Mouse (Mus musculus): Measurements from ENCODE around the gene Sorbs2.

The Sorbs2 gene

DNA sequence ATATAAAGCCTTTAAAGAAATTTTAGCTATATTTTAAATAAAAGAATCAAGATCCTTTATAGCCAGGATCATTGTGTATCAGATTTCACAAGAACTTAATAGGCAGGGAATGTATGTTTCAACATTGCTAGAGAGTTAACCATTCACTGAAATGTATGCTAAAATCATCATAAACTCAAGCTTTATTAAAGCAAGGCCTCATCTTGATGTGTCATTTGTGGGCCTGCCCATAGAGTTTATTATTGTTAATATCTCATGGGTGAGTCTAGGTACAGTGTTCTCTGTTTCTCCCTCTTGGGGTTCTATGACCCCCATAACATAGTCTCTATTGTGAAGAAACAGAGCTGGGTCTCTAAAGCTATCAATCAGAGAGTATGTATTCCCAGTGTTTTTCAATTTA, 236.2 kb downstream of the Sorbs2 start:
- DNase-seq (ENCODE audit: low read depth in 2 of 2, low spot score in 2 of 2), result no peak

DNA sequence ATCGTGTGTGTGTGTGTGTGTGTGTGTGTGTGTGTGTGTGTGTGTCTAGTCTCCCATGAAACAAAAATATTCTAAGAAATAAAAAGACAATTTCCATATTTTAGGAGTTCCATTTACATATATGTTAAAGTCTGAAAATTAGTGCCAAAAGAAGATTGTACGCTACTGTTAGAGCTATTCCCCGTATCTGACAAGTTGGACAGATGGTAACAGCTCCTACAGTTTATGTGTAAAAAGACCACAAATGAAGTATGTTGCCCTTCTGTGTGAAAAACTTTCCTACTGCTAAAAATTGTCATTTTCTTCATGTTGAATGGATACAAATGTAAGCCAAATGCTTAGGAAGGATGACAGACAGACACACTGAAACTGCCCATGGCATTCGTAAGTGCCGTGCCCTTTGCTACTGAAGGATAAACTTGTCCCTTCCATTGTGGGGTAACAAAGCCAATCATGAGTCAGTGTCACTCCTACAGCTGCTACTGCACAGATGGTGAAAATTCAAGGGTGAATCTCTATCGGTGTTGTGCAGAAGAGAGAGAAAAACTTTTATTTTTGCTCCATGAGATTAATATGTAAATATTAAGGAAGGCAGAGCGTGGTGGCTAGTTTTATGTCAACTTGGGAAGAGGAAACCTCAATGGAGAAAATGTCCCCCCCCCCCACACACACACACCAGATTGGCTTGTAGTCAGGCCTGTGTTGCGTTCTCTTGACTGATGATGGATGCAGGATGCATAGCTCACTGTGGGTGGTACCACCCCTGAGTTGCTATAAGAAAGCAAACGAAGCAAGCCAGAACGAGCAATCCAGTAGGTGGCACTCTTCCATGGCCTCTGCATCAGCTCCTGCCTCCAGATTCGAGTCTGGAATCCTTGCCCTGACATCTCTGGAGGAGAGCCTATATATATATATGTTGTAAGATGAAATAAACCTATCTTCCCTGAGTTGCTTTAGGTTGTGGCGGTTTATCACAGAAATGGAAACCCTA, 244.2 kb downstream of the Sorbs2 start:
- no peak for DNase-seq (ENCODE audit: low read depth in 2 of 2, low spot score in 2 of 2)

DNA sequence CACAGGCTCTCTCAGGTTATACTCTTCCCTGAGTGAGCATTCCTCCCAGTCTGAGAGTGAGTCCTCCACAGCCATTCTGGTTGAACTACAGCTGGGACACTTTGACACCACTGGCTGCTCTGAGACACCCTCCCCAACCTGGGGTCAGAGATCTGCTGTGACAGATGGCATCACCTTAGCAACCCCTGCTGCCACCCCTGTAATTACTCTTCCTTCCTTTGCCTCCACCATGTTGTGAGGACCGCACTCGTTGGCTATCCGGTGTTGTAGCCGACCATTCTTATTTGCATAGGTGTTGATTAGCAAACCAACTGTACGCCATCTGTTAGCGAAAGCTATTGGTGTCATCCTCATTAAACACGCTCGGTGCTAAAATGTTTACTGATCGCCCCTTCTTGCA, 247.9 kb downstream of the Sorbs2 start:
- no peak for DNase-seq (ENCODE audit: low read depth in 2 of 2, low spot score in 2 of 2)

DNA sequence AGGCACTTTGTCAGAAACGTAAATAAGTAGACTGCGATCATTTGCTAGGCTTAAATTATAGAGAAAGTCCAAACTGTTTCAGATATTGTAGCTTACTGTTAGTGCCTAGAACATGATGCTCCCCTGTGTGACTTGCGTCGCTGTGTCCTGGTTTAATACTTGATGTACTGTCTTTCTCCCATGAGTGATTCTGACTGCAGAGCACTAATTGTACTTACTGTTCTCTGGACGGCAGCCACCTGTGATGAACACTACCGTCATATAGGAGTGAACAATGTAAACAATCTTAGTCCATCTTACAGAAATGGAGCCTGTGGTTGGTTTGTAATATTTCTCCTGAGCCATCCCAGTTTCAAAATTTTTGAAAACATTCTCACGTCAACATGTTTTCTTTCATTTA, 248.4 kb downstream of the Sorbs2 start:
- no peak for DNase-seq (ENCODE audit: low read depth in 2 of 2, low spot score in 2 of 2)

DNA sequence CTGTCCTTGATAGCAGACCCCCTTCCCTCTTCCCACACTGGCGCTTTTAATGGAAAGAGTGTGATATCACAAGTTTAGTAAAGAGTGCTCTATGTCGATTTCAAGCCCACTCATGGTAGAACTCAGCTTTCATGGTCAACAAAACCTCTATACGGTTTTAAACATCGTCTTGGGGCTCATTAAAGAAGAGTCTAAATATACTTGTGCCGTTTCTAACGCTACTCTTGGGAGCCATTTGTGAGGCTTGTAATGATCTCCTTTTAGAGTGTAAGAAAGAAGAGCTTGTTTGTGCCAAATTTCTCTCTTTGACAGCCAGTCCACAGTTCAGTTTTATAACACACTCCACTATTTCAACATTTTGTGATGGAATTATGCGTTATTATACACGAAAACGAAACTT, 253.0 kb downstream of the Sorbs2 start:
- no peak for DNase-seq (ENCODE audit: low read depth in 2 of 2, low spot score in 2 of 2)

DNA sequence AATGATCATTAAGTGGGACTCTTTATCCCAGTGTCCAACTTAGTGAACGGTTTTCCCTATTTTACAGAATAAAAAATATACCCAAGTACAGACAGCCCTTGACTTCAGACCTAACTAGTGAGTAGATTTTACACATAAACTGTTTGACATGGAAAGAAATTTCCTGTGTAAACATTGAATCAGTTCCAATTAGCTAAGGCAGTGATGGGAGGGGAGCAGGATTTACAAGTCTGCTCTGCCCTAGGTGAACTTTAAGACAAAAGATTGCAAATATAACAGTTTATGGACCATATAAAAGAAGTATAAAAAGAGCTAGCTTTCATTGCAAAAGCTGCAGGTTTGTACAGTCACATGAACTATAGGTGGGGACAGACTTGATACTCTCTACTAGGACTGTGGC, 253.5 kb downstream of the Sorbs2 start:
- no peak for DNase-seq (ENCODE audit: low read depth in 2 of 2, low spot score in 2 of 2)

DNA sequence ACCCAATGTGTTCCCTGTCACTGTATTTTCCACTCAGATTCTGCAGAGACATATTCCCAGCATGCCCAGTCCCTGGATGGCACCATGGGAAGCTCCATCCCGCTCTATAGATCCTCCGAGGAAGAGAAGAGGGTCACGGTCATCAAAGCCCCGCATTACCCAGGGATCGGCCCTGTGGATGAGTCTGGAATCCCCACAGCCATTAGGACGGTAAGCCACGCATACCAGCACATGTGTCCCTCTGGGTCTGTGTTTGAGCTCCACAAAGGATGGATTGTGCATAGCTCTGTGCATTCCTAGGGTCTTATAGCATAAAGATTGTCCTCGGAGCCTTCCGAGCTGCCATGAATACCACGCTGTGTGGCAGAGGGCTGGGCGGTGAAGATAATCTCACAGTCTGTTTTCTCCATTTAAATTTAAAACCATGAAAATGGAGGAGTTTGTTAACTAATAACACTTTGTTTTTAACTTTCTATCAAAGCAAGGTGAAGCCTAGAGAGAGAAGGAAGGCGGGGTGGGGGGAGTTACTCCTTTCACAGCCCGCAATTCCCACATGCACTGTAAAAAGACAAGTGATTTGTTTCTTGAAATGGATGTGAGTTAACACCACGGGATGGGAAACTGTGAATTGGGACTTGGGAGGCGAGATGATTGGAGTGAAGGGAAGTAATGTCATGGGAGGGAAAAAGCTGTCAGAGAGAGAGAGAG, 255.5 kb downstream of the Sorbs2 start:
- no peak for DNase-seq (ENCODE audit: low read depth in 2 of 2, low spot score in 2 of 2)

DNA sequence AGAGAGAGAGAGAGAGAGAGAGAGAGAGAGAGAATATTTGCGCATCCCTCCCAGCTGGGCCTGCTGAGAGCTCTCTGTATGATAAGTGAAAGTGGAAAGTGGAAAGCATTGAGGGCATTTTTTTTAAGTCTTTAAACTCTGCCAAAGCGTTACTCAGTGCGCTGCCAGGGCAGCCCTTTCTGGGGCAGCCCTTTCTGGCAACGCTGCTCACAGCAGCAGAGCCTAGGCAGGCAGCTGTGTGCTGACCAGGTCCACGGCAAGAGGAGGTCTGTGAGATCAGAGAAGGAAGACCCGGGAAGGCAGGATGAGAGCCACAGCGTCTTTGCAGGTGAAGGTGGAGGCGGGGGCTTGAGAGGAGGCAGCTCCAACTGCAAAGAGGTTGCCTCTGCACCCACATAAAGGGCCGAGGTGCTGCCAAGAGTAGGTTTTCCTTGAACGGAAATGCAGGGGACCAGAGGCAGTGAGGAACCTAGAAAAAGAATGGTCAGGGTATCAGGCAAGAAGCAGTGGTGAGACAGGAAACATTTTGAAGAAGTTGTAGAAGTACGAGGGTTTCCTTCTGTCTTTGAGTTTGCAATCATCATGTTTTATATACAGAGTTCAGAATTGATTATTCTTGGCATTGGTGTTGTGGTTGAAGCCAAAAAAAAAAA, 256.2 kb downstream of the Sorbs2 start:
- no peak for DNase-seq (ENCODE audit: low read depth in 2 of 2, low spot score in 2 of 2)

DNA sequence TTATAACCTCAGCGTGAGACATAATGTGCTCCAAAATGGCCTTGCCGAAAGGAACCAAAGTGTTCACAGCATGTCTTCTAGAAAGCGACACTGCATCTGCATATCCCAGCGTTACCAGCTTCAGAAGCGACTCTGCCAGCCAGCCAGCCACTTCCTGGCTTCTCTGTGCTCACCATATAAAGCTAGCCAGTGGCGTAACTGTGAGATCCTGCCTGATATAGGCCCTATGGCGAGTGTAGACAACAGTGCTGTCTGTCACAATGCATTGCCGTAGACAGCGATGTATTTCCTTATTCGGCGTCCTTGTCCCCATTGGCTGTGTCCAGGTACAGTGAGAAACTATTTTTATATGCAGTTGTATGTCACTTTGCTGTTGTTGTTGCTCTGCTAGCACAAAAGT, 258.6 kb downstream of the Sorbs2 start:
- DNase-seq (ENCODE audit: low read depth in 2 of 2, low spot score in 2 of 2), result no peak

DNA sequence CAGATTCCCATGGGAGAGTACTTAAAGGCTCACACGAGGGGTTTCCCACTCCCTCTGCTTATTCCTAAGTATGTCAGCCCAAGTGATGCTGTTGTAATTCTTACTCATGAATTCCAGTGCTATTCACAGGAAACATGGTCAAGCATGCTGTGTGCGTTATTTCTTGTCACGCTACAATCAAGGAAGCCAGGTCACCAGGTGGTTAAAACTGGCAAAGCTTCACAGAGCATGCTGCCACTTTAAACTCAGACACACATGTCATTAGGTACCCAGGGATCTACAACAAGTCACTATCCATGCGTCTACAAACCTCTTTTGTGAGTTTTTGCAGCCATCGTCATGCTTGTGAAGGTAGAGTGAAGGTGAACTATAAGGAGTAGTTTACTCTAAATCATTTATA, 267.3 kb downstream of the Sorbs2 start:
- no peak for DNase-seq (ENCODE audit: low read depth in 2 of 2, low spot score in 2 of 2)

DNA sequence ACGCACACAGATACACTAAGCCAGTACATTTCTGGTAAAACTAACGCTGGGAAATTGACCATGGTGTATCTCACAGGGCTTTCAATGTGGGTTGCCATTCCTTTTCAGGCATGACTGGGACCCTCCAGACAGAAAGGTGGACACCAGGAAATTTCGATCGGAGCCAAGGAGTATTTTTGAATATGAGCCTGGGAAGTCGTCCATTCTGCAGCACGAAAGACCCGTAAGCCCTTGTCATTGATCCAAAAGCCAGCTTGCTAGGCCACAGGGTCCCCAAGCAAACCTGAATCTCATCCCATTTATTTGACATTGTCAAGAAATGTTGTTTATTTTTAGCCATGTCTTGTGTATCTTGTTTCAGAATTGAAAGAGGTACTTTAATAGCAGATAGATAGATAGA, 267.9 kb downstream of the Sorbs2 start:
- DNase-seq (ENCODE audit: low read depth in 2 of 2, low spot score in 2 of 2), result no peak

DNA sequence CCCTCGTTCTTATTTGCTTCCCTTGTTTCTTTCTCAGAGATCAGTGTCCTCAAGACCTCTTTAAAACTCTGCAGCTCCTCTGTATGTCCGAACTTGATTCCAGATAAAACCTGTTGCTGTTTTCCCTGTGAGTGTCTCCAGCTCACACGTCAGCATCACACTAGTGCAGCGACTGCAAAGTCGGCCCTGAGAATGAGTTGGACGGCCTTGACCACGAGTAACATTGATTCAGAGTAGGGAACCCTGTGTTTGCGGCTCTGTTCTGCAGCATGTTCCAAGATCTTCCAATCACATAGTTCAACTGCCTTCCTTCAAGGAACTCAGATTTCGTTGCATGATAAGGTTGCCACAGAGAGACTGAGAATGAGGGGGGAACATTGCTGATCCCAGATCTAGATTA, 268.8 kb downstream of the Sorbs2 start:
- DNase-seq (ENCODE audit: low read depth in 2 of 2, low spot score in 2 of 2), result no peak

DNA sequence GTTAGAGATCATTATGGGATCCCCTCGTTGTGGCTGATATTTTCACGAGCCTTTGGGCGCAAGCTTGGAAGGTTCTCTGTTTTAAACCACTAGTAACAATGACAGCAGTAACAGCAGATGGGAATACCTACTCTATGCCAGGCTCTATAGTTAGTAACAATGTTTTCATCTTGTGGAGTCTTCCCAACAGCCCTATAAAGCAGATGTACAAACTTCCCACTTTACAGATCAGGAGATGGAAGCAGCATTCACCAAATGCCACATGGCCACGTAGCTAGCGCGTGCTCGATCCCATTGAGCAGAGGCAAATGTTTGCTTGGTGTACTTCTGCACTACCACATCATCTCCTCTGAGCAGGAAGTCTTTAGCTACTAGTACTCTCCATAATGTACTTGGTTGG, 269.4 kb downstream of the Sorbs2 start:
- no peak for DNase-seq (ENCODE audit: low read depth in 2 of 2, low spot score in 2 of 2)

DNA sequence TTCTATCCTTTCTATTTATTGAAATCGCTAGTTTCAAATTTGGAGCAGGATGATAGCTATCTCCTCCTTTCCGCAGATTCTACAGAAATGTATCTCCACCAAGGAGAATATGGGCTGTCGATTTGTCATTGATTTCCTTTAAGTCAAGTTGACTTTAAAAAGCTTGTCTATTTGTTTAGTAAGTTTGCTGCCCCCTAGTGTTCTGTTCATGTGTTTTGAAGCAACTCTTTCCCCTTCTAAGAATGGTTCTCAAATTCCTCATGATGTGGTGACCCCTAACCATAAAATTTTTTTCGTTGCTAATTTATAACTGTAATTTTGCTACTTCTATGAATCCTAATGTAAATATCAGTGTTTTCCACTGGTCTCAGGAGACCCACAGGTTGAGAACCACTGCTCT, 273.0 kb downstream of the Sorbs2 start:
- DNase-seq (ENCODE audit: low read depth in 2 of 2, low spot score in 2 of 2), result no peak

DNA sequence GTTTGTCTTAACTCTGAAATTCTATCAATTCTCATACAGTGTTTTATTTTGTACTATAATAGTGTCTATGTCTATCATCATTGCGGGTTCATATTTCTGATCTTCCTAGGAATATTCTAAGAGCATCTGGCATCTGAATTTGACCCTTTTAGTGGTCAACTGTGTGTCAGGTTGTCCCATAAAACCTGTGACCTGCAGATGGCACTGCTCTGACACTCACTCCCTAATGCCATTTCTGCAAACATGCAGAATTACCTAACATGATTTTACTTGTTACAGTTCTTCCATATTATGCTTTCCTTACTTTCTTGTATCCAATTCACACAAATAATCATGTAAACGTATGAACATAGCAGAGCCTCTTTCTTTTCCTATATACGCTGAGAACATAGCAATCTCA, 281.0 kb downstream of the Sorbs2 start:
- DNase-seq (ENCODE audit: low read depth in 2 of 2, low spot score in 2 of 2), result no peak

DNA sequence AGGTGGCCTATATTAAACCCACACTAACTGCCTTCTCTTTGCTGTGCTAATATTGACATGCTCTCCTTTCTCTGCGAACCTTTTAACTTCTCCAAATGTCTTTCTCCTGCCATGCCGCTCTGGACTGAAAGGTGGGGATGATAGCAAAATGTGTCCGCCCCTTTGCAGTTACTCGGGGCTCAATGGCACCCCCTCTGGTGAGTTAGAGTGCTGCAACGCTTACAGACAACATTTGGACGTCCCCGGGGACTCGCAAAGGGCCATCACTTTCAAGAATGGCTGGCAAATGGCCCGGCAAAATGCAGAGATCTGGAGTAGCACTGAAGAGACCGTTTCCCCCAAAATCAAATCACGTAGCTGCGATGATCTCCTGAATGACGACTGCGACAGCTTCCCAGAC, 287.3 kb downstream of the Sorbs2 start:
- no peak for DNase-seq (ENCODE audit: low read depth in 2 of 2, low spot score in 2 of 2)

DNA sequence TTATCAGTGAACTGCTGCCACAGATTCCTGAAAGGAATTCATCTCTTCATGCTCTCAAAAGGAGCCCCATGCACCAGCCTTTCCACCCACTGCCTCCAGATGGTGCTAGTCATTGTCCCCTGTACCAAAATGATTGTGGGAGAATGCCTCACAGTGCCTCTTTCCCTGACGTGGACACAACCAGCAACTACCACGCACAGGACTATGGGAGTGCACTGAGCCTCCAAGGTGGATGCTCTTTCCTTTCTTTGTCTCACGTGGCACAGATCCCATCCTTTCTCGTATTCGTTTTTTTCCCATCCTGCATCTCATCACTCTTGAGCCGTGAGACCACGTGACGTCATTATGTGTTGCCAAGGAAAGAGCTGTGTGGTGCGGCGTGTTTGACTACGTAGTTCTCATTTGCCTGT, 288.7 kb downstream of the Sorbs2 start:
- no peak for DNase-seq (ENCODE audit: low read depth in 2 of 2, low spot score in 2 of 2)

DNA sequence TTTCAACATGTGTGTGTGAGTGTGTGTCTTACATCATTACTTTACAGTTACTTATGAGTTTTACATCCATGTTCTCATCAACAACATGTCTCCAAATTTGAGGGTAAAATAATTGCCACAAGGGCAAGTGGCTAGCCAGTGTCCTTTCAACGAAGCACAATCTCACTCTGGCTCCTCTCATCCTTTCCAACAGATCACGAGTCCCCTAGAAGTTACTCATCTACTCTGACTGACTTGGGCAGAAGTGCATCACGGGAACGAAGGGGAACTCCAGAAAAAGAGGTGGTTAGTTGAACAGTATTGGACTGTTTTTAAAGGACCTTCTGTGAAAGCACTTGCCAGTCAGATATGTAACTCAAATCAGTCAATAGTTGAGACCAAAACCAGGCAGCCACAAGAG, 291.9 kb downstream of the Sorbs2 start:
- no peak for DNase-seq (ENCODE audit: low read depth in 2 of 2, low spot score in 2 of 2)

DNA sequence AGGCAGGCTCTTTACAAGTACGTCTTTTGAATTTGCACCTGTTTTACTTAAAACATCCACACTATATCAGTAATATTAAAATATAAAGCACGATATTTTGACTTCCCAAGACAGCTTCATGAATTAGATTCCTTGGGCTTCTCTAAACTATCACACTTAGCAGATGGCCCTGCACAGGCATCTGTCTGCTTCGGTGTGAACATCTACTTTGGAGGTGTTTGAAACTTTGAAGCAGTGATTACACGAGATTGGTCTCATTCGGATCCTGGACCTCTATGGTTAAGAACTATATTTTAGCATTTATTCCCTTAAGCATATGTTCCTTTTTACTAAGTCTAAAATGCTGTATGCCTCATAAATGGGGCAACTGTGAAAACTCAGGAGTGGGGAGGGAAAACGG, 301.0 kb downstream of the Sorbs2 start:
- DNase-seq (ENCODE audit: low read depth in 2 of 2, low spot score in 2 of 2), result no peak

DNA sequence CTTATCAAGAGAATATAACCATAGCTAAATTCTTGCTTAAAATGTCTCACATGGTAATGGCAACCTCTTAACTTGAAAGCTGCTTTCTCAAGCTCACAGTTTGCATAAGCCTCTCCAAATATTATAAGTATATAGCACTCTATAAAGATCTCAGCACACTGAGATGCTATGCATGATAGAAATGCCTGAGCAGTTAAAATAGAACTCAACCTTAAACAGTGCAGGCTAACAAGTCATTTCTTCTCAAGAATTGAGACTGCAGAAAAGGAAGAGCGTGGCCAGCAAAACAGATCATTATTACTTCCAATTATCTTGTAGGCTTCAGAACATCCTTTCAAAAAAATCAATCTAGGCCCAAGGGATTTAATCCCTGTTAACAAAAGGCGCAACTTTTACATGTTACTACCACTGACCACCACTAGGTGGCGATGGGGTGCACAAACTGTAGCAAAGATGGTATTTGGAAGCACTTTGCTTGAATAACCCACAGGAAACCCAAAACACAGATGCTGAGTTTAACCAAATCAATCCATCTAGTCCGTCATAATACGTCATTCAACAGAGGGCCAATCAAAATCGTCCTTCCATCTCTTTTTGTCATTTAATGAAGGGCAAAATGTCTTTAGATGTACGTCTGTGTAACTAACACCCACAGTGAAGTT, 309.3 kb downstream of the Sorbs2 start:
- peak; percentile 3 to 16 for DNase-seq (ENCODE audit: low read depth in 2 of 2, low spot score in 2 of 2)

DNA sequence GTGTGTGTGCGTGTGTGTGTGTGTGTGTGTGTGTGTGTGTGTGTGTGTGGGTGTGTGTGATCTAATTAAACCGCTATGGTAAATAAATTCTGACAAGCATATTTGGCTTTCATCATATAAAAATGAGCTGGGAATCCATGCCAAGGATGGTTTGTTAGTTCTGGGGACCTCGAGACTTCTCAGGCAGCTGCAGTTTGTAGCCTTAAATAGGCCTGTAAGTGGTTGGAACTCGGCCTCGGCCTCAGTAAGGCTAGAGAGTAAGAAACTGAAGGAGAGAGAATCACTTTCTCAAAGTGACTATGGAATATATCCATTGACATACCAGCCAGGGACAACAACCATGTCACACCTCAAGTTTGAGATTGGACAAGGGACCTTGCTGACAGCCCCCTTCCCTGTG, 314.1 kb downstream of the Sorbs2 start:
- DNase-seq (ENCODE audit: low read depth in 2 of 2, low spot score in 2 of 2), result no peak

Data from CD8-positive naive resting alpha-beta T cell, adult 2 months (primary cell).